11 mouse cellular contexts compared by ENCODE assay signal in genomic region chr14:60735206-60735605, GRCm38 (mm10). TPM values are rescaled to one million over a fixed set of nuclear protein-coding genes. Genes with fewer than 3 reads are reported as not detected.
DNase-seq lines count a peak whose midpoint lies in the region; ATAC-seq and TF ChIP-seq lines count a peak whose summit lies in the region.
"Had no signal": no experiment of that assay in that cellular context is flagged by ENCODE, and none has a peak within 500 bp of the region (broad histone marks: within the 10 kb centered on the region; RNA-seq: fewer than 3 reads in every experiment).

No protein-coding gene starts in this region.

- H3K9me3 ChIP-seq in heart, embryonic 10.5 days, result no peaks in the 10 kb centered on the region

- WGBS in heart, embryonic 10.5 days, result 52% methylated on average over 5 of the region's 5 CpGs

- no peaks in the 10 kb centered on the region for H3K27me3 ChIP-seq in heart, embryonic 10.5 days (ENCODE audit: insufficient read depth, poor library complexity, severe bottlenecking)

- DNase-seq in heart, embryonic 10.5 days (ENCODE audit: low spot score), result no peak
- no peak for DNase-seq in heart, adult 11 months
- no peak for DNase-seq in layer of hippocampus, adult 2 months (ENCODE audit: low spot score in 2 of 2)
- DNase-seq in layer of hippocampus, postnatal 25 days (ENCODE audit: extremely low spot score in 1 of 2, low spot score in 1 of 2), result no peak
- DNase-seq in Muller cell, postnatal 12 days (ENCODE audit: inconsistent ontology term), result peak; percentile 90
- DNase-seq in cerebellum, postnatal 10 days, result peak; percentile 87 to 92
- DNase-seq in urinary bladder, adult 18-20 months (ENCODE audit: low spot score in 2 of 2), result no peak
- DNase-seq: embryo, embryonic 11 days; kidney, postnatal 10 days had no signal

- H3K4me1 ChIP-seq in heart, embryonic 10.5 days, result peaks cover 77% of the 10 kb centered on the region

- peak overlapping the region; percentile 93 for H3K27ac ChIP-seq in heart, embryonic 10.5 days
- peak overlapping the region; percentile 43; the same call in 1 of the 2 replicates for H3K27ac ChIP-seq in layer of hippocampus, adult 2 months

- ATAC-seq in megakaryocyte progenitor cell, adult 5-6 weeks (replicated peaks; ENCODE audit: poor library complexity), result no peak

- no peaks in the 10 kb centered on the region for H3K36me3 ChIP-seq in heart, embryonic 10.5 days

- no peak for TF ChIP-seq CTCF in layer of hippocampus, adult 2 months (conservative IDR thresholded peaks at IDR 0.05)

- peak overlapping the region; percentile 60 for H3K4me3 ChIP-seq in heart, embryonic 10.5 days
- H3K4me3 ChIP-seq in layer of hippocampus, adult 2 months, result no peak overlapping the region

RNA-seq across cellular contexts. Expression of gene C1qtnf9, which starts 32.7 kb away (rescaled TPM):
- polyA plus RNA-seq in heart, embryonic 10.5 days (2016; fragmentation: Nextera tagmentation; extraction: Ambion mirVana), result 0.10 and 0.13 TPM in 2 replicates
- total RNA-seq in layer of hippocampus, adult 2 months (2021), result under 1 TPM; 0.29 to 0.44 TPM
- under 1 TPM; 0.31 to 0.42 TPM for total RNA-seq in layer of hippocampus, postnatal 25 days (2021)
- total RNA-seq in megakaryocyte progenitor cell, adult 5-6 weeks (2015), result not detected in 2 replicates
- total RNA-seq in megakaryocyte progenitor cell, adult 5-6 weeks (2017), result not detected in 2 replicates
- total RNA-seq: megakaryocyte-erythroid progenitor cell, adult 5-6 weeks had no signal

RNA-seq across cellular contexts. Expression of gene Mipep, which starts 49.2 kb away (rescaled TPM):
- 24.7 and 24.9 TPM in 2 replicates for polyA plus RNA-seq in heart, embryonic 10.5 days (2016; fragmentation: Nextera tagmentation; extraction: Ambion mirVana)
- 10 to 100 TPM; 31.1 to 33.9 TPM for total RNA-seq in layer of hippocampus, adult 2 months (2021)
- total RNA-seq in layer of hippocampus, postnatal 25 days (2021), result 10 to 100 TPM; 30.1 to 31.9 TPM
- 15.8 and 20.6 TPM in 2 replicates for total RNA-seq in megakaryocyte progenitor cell, adult 5-6 weeks (2015)
- total RNA-seq in megakaryocyte progenitor cell, adult 5-6 weeks (2017), result 23.1 and 24.2 TPM in 2 replicates

Comparison
In these comparisons a context has a peak if more than half of its experiments do, and no peak if none do; other contexts are left out.
1. DNase-seq: peak in Muller cell, postnatal 12 days (single experiment) and cerebellum, postnatal 10 days (2 of 2); none in heart, embryonic 10.5 days (single experiment), heart, adult 11 months (single experiment), layer of hippocampus, adult 2 months (0 of 2), layer of hippocampus, postnatal 25 days (0 of 2) and urinary bladder, adult 18-20 months (0 of 2).